Mouse (Mus musculus): ENCODE measurements around the gene Armh1. TPM values are rescaled to one million over a fixed set of nuclear protein-coding genes. Genes with fewer than 3 reads are reported as not detected.

Gene Armh1
- polyA plus RNA-seq (2014; fragmentation: Illumina TruSeq; extraction: RNeasy Lipid Tissue Mini Kit (QIAGEN cat#74804)), result 0.88 TPM

DNA sequence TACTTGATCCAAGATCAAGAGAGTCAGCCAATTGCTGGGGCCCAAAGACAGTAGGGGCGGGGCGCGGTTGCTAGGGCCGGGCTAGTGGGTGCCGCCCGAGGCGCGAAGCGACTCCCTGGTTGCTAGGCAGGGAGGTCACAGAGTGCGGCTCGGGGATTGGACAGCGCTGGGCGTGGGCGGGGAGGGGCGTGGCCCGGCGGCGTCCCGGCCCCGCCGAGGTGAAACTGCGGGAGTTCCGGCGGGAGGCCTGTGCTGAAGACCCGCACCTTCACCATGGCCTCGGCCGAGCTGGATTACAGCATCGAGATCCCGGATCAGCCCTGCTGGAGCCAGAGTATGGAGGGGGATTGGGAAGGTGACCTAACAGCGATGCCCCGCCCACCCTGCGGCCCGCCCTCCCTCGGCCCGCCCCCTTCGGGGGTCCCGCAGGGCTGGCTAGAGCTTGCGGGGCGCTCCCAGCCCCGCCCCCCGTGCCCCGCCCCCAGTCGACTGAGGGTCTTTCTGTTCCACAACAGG, at the start of gene Armh1, which contains the start of gene Tmem53:
Armh1 (minus strand) TSS at position 325 of the 516 bp plus-strand sequence.
Tmem53 (plus strand) TSS at position 151 of the 516 bp plus-strand sequence.

GRCm38 (mm10) chr4:117181863-117182758, 69.8 kb downstream of the Armh1 start, which contains the start of gene Kif2c:
TSS of gene Kif2c (minus strand) at chr4:117182639.

Other genes with a start within 250 kb of the Armh1 start
- gene Eif2b3, start 232.7 kb downstream of the Armh1 start, polyA plus RNA-seq (2014; fragmentation: Illumina TruSeq; extraction: RNeasy Lipid Tissue Mini Kit (QIAGEN cat#74804)), result 23.5 TPM
- not detected for gene Ptch2, start 156.1 kb downstream of the Armh1 start, polyA plus RNA-seq (2014; fragmentation: Illumina TruSeq; extraction: RNeasy Lipid Tissue Mini Kit (QIAGEN cat#74804))
- 0.54 TPM for gene Btbd19, start 126.4 kb downstream of the Armh1 start, polyA plus RNA-seq (2014; fragmentation: Illumina TruSeq; extraction: RNeasy Lipid Tissue Mini Kit (QIAGEN cat#74804))
- not detected for gene Tctex1d4, start 125.3 kb downstream of the Armh1 start, polyA plus RNA-seq (2014; fragmentation: Illumina TruSeq; extraction: RNeasy Lipid Tissue Mini Kit (QIAGEN cat#74804))
- not detected for gene Plk3, start 118.2 kb downstream of the Armh1 start, polyA plus RNA-seq (2014; fragmentation: Illumina TruSeq; extraction: RNeasy Lipid Tissue Mini Kit (QIAGEN cat#74804))
- 110 TPM for gene Rps8, start 95.9 kb downstream of the Armh1 start, polyA plus RNA-seq (2014; fragmentation: Illumina TruSeq; extraction: RNeasy Lipid Tissue Mini Kit (QIAGEN cat#74804))
- gene Kif2c, start 69.5 kb downstream of the Armh1 start, polyA plus RNA-seq (2014; fragmentation: Illumina TruSeq; extraction: RNeasy Lipid Tissue Mini Kit (QIAGEN cat#74804)), result 10.0 TPM
- not detected for gene Tmem53, start 174 bp downstream of the Armh1 start, polyA plus RNA-seq (2014; fragmentation: Illumina TruSeq; extraction: RNeasy Lipid Tissue Mini Kit (QIAGEN cat#74804))
- 10.7 TPM for gene Rnf220, start 244.9 kb upstream of the Armh1 start, polyA plus RNA-seq (2014; fragmentation: Illumina TruSeq; extraction: RNeasy Lipid Tissue Mini Kit (QIAGEN cat#74804))